24 mouse cellular contexts compared by ENCODE assay signal in the genomic region with DNA sequence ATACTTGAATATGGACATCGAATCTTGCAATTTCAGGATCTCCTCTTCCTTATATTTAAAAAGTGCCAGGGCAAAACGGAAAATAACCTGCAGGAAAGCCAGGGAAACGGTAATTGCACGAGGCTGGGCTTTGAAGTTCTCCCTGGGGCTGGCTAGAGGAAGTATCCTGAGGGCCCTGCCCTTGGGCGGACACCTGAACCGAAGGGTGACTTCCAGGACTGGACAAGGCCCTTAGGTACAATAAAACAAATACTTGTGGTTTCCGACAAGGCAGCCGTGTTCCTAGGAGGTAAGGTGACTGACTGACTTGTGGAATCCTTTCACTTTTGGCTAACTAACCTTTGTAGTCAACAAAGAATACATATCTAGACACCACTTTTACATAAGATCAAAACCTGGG. TPM values are rescaled to one million over a fixed set of nuclear protein-coding genes. Genes with fewer than 3 reads are reported as not detected.
DNase-seq lines count a peak whose midpoint lies in the region; ATAC-seq and TF ChIP-seq lines count a peak whose summit lies in the region.
"Had no signal": no experiment of that assay in that cellular context is flagged by ENCODE, and none has a peak within 500 bp of the region (broad histone marks: within the 10 kb centered on the region; RNA-seq: fewer than 3 reads in every experiment).

No protein-coding gene starts in this region.

- H3K27ac ChIP-seq in gastrocnemius, adult 2 months, result peak overlapping the region; percentile 40; the same call in 1 of the 2 replicates
- H3K27ac ChIP-seq in liver, embryonic 13.5 days, result peak overlapping the region; percentile 27; the same call in 1 of the 2 replicates
- H3K27ac ChIP-seq in liver, postnatal 0 days (ENCODE audit: low read depth), result no peak overlapping the region
- H3K27ac ChIP-seq: embryonic facial prominence, embryonic 10.5 days; embryonic facial prominence, embryonic 12.5 days; forebrain, embryonic 13.5 days; forebrain, embryonic 15.5 days had no signal

- no peak for ATAC-seq in liver, embryonic 13.5 days (ENCODE audit: low read depth)
- ATAC-seq in liver, postnatal 0 days, result no peak
- ATAC-seq: activated CD4-positive, CD25-positive, alpha-beta regulatory T cell, adult 4 months; CD4-positive, CD25-positive, alpha-beta regulatory T cell, adult 4 months; forebrain, embryonic 13.5 days; forebrain, embryonic 15.5 days; Patski had no signal

- H3K36me3 ChIP-seq in liver, embryonic 13.5 days, result peaks cover 91% of the 10 kb centered on the region
- peaks cover 74% of the 10 kb centered on the region for H3K36me3 ChIP-seq in liver, postnatal 0 days (replicated peaks; ENCODE audit: insufficient read depth, low read length)
- H3K36me3 ChIP-seq: G1E had no signal

- DNase-seq in gastrocnemius, adult 2 months, result no peak
- DNase-seq in gastrocnemius, postnatal 10 days, result no peak
- DNase-seq in liver, embryonic 13.5 days, result no peak
- DNase-seq in liver, postnatal 0 days, result no peak
- DNase-seq in lung, postnatal 25 days (ENCODE audit: low spot score), result peak; percentile 43
- no peak for DNase-seq in lung, postnatal 4 days
- DNase-seq: adrenal gland, adult 8-10 months; adrenal gland, postnatal 14 days; adrenal gland, postnatal 36 days; B cell, adult 2 months; cerebellum, adult 11-12 months; cerebellum, adult 2 months; cerebellum, adult 9-10 months; cerebellum, postnatal 10 days; cerebellum, postnatal 25 days had no signal

- no peak overlapping the region for H3K4me2 ChIP-seq in liver, embryonic 13.5 days
- H3K4me2 ChIP-seq in liver, postnatal 0 days (ENCODE audit: low read depth, low read length), result no peak overlapping the region
- H3K4me2 ChIP-seq: embryonic facial prominence, embryonic 12.5 days; forebrain, embryonic 13.5 days; forebrain, embryonic 15.5 days had no signal

- TF ChIP-seq CTCF in gastrocnemius, adult 2 months (IDR thresholded peaks at IDR 0.05), result no peak
- no peak for TF ChIP-seq CTCF in liver, postnatal 0 days (IDR thresholded peaks at IDR 0.05; ENCODE audit: low read depth)

- H3K4me3 ChIP-seq in gastrocnemius, adult 2 months, result no peak overlapping the region
- no peak overlapping the region for H3K4me3 ChIP-seq in liver, embryonic 13.5 days (replicated peaks)
- H3K4me3 ChIP-seq in liver, postnatal 0 days (ENCODE audit: low read depth, low read length), result no peak overlapping the region
- H3K4me3 ChIP-seq: embryonic facial prominence, embryonic 10.5 days; embryonic facial prominence, embryonic 12.5 days; forebrain, embryonic 13.5 days; forebrain, embryonic 15.5 days had no signal

- TF ChIP-seq EP300 in liver, postnatal 0 days (IDR thresholded peaks at IDR 0.05; ENCODE audit: low read depth), result no peak

- no peaks in the 10 kb centered on the region for H3K9me3 ChIP-seq in liver, embryonic 13.5 days (replicated peaks)
- H3K9me3 ChIP-seq in liver, postnatal 0 days (ENCODE audit: low read length), result no peaks in the 10 kb centered on the region
- H3K9me3 ChIP-seq: embryonic facial prominence, embryonic 10.5 days; embryonic facial prominence, embryonic 12.5 days; forebrain, embryonic 13.5 days; forebrain, embryonic 15.5 days had no signal

- no peaks in the 10 kb centered on the region for H3K27me3 ChIP-seq in liver, embryonic 13.5 days
- no peaks in the 10 kb centered on the region for H3K27me3 ChIP-seq in liver, postnatal 0 days (ENCODE audit: insufficient read depth, low read length)
- H3K27me3 ChIP-seq: CH12.LX; embryonic facial prominence, embryonic 12.5 days; forebrain, embryonic 13.5 days; forebrain, embryonic 15.5 days; Patski had no signal

- H3K9ac ChIP-seq in liver, embryonic 13.5 days, result no peak overlapping the region
- H3K9ac ChIP-seq in liver, postnatal 0 days (replicated peaks), result no peak overlapping the region
- H3K9ac ChIP-seq: embryonic facial prominence, embryonic 12.5 days; forebrain, embryonic 13.5 days; forebrain, embryonic 15.5 days had no signal

- no peaks in the 10 kb centered on the region; the same call in 1 of the 2 replicates for H3K4me1 ChIP-seq in liver, embryonic 13.5 days (replicated peaks)
- no peaks in the 10 kb centered on the region for H3K4me1 ChIP-seq in liver, postnatal 0 days (ENCODE audit: insufficient read depth)
- H3K4me1 ChIP-seq: embryonic facial prominence, embryonic 10.5 days; embryonic facial prominence, embryonic 12.5 days; forebrain, embryonic 13.5 days; forebrain, embryonic 15.5 days had no signal

- WGBS in liver, embryonic 13.5 days (ENCODE audit: insufficient replicate concordance), result 82% methylated on average over 8 of the region's 8 CpGs
- 82% methylated on average over 8 of the region's 8 CpGs for WGBS in liver, postnatal 0 days (ENCODE audit: insufficient replicate concordance)

- intact Hi-C loops in gastrocnemius, adult 2 months (cut with DNase I), result no loop called here

RNA-seq across cellular contexts. Expression of a gene that starts 44.9 kb away (rescaled TPM):
- under 1 TPM; 0.41 to 0.59 TPM for total RNA-seq in gastrocnemius, adult 2 months (2021)
- total RNA-seq in gastrocnemius, postnatal 10 days (2021), result 1 to 10 TPM; 5.9 to 9.1 TPM
- polyA plus RNA-seq in liver, embryonic 13.5 days (2015; fragmentation: Nextera tagmentation; extraction: Ambion mirVana), result 0.71 and 1.4 TPM in 2 replicates
- 1.6 and 2.0 TPM in 2 replicates for polyA plus RNA-seq in liver, postnatal 0 days (2015; fragmentation: Nextera tagmentation; extraction: Ambion mirVana)
- total RNA-seq: G1E had no signal
- polyA plus RNA-seq: activated CD4-positive, CD25-positive, alpha-beta regulatory T cell, adult 4 months; G1E had no signal

Comparison
In these comparisons a context has a peak if more than half of its experiments do, and no peak if none do; other contexts are left out.
1. RNA of a gene that starts 44.9 kb away (total RNA-seq): 5.9 to 9.1 TPM in gastrocnemius, postnatal 10 days; 0.41 to 0.59 TPM in gastrocnemius, adult 2 months; every median in the first group is over 4 times any median in the second.